Mouse (Mus musculus) myocyte (in vitro differentiated cells): ENCODE data around the gene Atp8b4. TPM values are rescaled to one million over a fixed set of nuclear protein-coding genes. Genes with fewer than 3 reads are reported as not detected.
A peak's percentile ranks its signal among the peaks of the same experiment; 100 is the strongest.

Experiments
- H3K27me3 ChIP-seq: one replicate; pipeline ENCODE4 v1.6.1; 2011; ENCODE audit not compliant: control insufficient read depth, insufficient read depth, insufficient read length
- H3K36me3 ChIP-seq: one replicate; pipeline ENCODE4 v1.6.1; 2011; ENCODE audit not compliant: control insufficient read depth, insufficient read depth
- H3K4me2 ChIP-seq: one replicate; pipeline ENCODE4 v1.6.1; 2011; ENCODE audit warnings: low read depth, control low read depth
- H3K4me3 ChIP-seq: one replicate; pipeline ENCODE4 v1.5.1; 2011; ENCODE audit warnings: mild to moderate bottlenecking, control low read depth, moderate library complexity
- H3K79me2 ChIP-seq: one replicate; pipeline ENCODE4 v1.6.1; 2011; ENCODE audit not compliant: control insufficient read depth, insufficient read depth
- H3ac ChIP-seq: one replicate; pipeline ENCODE4 v1.6.1; 2011; ENCODE audit not compliant: control insufficient read depth, insufficient read length
- CEBPB ChIP-seq: IDR thresholded peaks from 2 replicates; pipeline ENCODE4 v1.6.1; 2011; ENCODE audit warnings: mild to moderate bottlenecking, moderate library complexity; ENCODE audit not compliant: poor library complexity, insufficient read depth, severe bottlenecking
- E2F4 ChIP-seq: IDR thresholded peaks from one replicate; pipeline ENCODE4 v1.6.1; 2011; ENCODE audit warnings: mild to moderate bottlenecking, control low read depth, moderate library complexity; ENCODE audit not compliant: insufficient read depth
- MAX ChIP-seq: IDR thresholded peaks from one replicate; pipeline ENCODE4 v1.6.1; 2011; ENCODE audit warnings: low read depth, mild to moderate bottlenecking, control low read depth
- MYOD1 ChIP-seq, 3 experiments: IDR thresholded peaks; one replicate each; pipeline ENCODE4 v1.6.1; 2011; ENCODE audit warnings: control low read depth in 2 of 3, low read depth in 2 of 3, mild to moderate bottlenecking in 2 of 3, moderate library complexity in 1 of 3; ENCODE audit not compliant: insufficient read length in 2 of 3, control insufficient read depth in 1 of 3
- MYOG ChIP-seq, 3 experiments: IDR thresholded peaks; one replicate each; pipeline ENCODE4 v1.6.1; 2011; ENCODE audit warnings: control low read depth in 2 of 3, low read depth in 2 of 3, mild to moderate bottlenecking in 2 of 3; ENCODE audit not compliant: insufficient read length in 2 of 3, control insufficient read depth in 1 of 3, insufficient read depth in 1 of 3
- POLR2A ChIP-seq: IDR thresholded peaks from one replicate; pipeline ENCODE4 v1.6.1; 2011; ENCODE audit warnings: low read depth, mild to moderate bottlenecking, control low read depth, moderate library complexity; ENCODE audit not compliant: insufficient read length
- POLR2AphosphoS2 ChIP-seq: IDR thresholded peaks from one replicate; pipeline ENCODE4 v1.6.1; 2011; ENCODE audit warnings: low read depth, control low read depth; ENCODE audit not compliant: insufficient read length
- REST ChIP-seq: IDR thresholded peaks from one replicate; pipeline ENCODE4 v1.6.1; 2011; ENCODE audit warnings: mild to moderate bottlenecking, control low read depth, moderate library complexity; ENCODE audit not compliant: insufficient read depth, insufficient read length
- SRF ChIP-seq: IDR thresholded peaks from one replicate; pipeline ENCODE4 v1.6.1; 2011; ENCODE audit warnings: low read depth; ENCODE audit not compliant: control insufficient read depth, insufficient read length
- TCF12 ChIP-seq: IDR thresholded peaks from one replicate; pipeline ENCODE4 v1.6.1; 2011; ENCODE audit warnings: mild to moderate bottlenecking, control low read depth; ENCODE audit not compliant: poor library complexity, insufficient read depth, severe bottlenecking
- TCF3 ChIP-seq: IDR thresholded peaks from one replicate; pipeline ENCODE4 v1.6.1; 2011; ENCODE audit warnings: low read depth, control low read depth; ENCODE audit not compliant: insufficient read length
- USF1 ChIP-seq: IDR thresholded peaks from one replicate; pipeline ENCODE4 v1.6.1; 2011; ENCODE audit warnings: low read depth, mild to moderate bottlenecking, control low read depth, moderate library complexity
- polyA plus RNA-seq: library from polyadenylated mRNA; unstranded; fragments of >200 nt; fragmentation: generic; extraction: Trizol; gene quantifications from one replicate; pipeline ENCODE4 v1.2.1, GENCODE M21; 2012; ENCODE audit warnings: missing spikeins

Atp8b4 gene
- polyA plus RNA-seq, 1 experiment = 0.01 TPM

DNA sequence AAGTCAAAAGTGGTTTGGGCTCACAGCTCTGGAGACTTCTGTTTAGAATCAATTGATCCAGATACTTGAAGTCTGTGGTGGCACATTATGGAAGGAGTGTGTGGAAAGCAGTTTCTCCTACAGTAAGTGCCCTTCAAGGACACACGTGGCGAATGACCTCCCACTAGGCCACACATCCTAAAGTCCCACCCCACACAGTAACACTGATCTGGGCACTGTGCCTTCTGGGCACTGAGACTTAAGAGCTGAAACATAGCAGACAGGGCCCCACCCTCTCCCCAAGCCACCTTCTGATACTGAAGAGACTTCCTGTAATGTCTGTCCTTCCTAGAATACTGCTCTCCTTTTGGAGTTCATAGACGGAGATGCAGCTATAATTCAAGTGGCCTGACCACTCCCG lies 84.5 kb downstream of the Atp8b4 start:
- Histone ChIP-seq H3K4me3 (no peak overlapping the region), H3K27me3 (no peaks in the 10 kb centered on the region), H3K79me2 (no peaks in the 10 kb centered on the region), H3ac (no peak overlapping the region), H3K4me2 (no peak overlapping the region), H3K36me3 (no peaks in the 10 kb centered on the region)
- TF ChIP-seq E2F4 (no peak), TCF12 (no peak), CEBPB (no peak), TCF3 (no peak), MAX (no peak), SRF (no peak), REST (no peak), POLR2AphosphoS2 (no peak), MYOG (IDR thresholded peaks at IDR 0.05; ENCODE audit: control insufficient read depth in 1 of 3, insufficient read depth in 1 of 3, insufficient read length in 2 of 3, low read depth in 2 of 3) (no peak), POLR2A (no peak), MYOD1 (IDR thresholded peaks at IDR 0.05; ENCODE audit: control insufficient read depth in 1 of 3, insufficient read length in 2 of 3, low read depth in 2 of 3) (no peak), USF1 (no peak)

- TF ChIP-seq USF1 (no peak), MYOG (IDR thresholded peaks at IDR 0.05; ENCODE audit: control insufficient read depth in 1 of 3, insufficient read depth in 1 of 3, insufficient read length in 2 of 3, low read depth in 2 of 3) (no peak), TCF3 (no peak), TCF12 (no peak), CEBPB (no peak), POLR2A (no peak), SRF (no peak), MYOD1 (IDR thresholded peaks at IDR 0.05; ENCODE audit: control insufficient read depth in 1 of 3, insufficient read length in 2 of 3, low read depth in 2 of 3) (no peak), MAX (no peak), E2F4 (no peak), REST (no peak), POLR2AphosphoS2 (no peak)
- Histone ChIP-seq H3ac (no peak overlapping the region), H3K36me3 (no peaks in the 10 kb centered on the region), H3K79me2 (no peaks in the 10 kb centered on the region), H3K4me2 (no peak overlapping the region), H3K4me3 (no peak overlapping the region), H3K27me3 (no peaks in the 10 kb centered on the region)
Measured at GRCm38 (mm10) chr2:126412759-126413158, 87.7 kb downstream of the Atp8b4 start.

DNA sequence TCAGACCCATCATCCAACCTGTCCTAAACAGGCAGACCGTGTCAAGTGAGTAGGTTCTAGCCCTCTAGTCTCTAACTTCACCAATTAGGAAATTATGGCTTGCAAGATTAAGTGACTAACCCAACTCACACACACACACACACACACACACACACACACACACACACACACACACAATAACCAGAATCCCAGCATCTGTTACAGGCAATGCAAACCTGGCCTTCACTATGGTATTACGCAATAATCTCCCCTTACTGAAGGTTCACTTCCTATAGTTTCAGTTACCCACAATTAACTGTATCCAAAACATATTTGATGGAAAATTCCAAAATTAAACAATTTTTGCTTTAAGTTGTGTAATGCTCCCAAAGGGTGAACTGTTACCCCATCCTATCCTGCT lies 101.0 kb downstream of the Atp8b4 start:
- TF ChIP-seq CEBPB = peak; percentile 72; the same call in 1 of the 2 replicates
- TF ChIP-seq MYOG (IDR thresholded peaks at IDR 0.05; ENCODE audit: control insufficient read depth in 1 of 3, insufficient read depth in 1 of 3, insufficient read length in 2 of 3, low read depth in 2 of 3) = no peak
- Histone ChIP-seq H3K27me3 (no peaks in the 10 kb centered on the region), H3K36me3 (no peaks in the 10 kb centered on the region), H3K4me2 (no peak overlapping the region), H3K4me3 (no peak overlapping the region), H3K79me2 (no peaks in the 10 kb centered on the region), H3ac (no peak overlapping the region)

DNA sequence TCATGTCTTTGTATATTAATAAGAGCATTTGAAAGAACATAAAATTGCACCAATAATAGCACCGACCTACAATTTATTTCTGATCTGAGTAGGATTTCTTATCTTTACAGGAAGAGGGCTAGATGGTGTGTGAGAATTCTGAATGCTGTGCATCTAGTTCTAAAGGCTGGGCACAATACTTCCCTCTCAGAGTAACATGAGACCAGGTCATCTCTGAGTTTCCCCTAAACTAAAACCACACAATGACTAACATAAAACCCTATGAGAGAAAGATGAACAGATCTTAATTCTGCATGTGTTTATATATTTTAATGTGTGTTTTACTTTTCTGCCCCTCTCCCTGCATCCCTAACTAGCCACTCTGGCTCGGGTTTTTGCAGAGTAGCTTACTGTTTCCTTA lies 101.5 kb downstream of the Atp8b4 start:
- Histone ChIP-seq H3K27me3 (no peaks in the 10 kb centered on the region), H3ac (no peak overlapping the region), H3K79me2 (no peaks in the 10 kb centered on the region), H3K36me3 (no peaks in the 10 kb centered on the region), H3K4me3 (no peak overlapping the region), H3K4me2 (no peak overlapping the region)
- TF ChIP-seq TCF3 (no peak), MAX (no peak), CEBPB (no peak), MYOD1 (IDR thresholded peaks at IDR 0.05; ENCODE audit: control insufficient read depth in 1 of 3, insufficient read length in 2 of 3, low read depth in 2 of 3) (no peak), SRF (no peak), MYOG (IDR thresholded peaks at IDR 0.05; ENCODE audit: control insufficient read depth in 1 of 3, insufficient read depth in 1 of 3, insufficient read length in 2 of 3, low read depth in 2 of 3) (no peak)

GRCm38 (mm10) chr2:126398216-126398615 lies 102.3 kb downstream of the Atp8b4 start:
- no peak overlapping the region for H3ac ChIP-seq
- TF ChIP-seq E2F4 (no peak), CEBPB (peak; percentile 37; the same call in 1 of the 2 replicates), TCF3 (no peak), MYOG (IDR thresholded peaks at IDR 0.05; ENCODE audit: control insufficient read depth in 1 of 3, insufficient read depth in 1 of 3, insufficient read length in 2 of 3, low read depth in 2 of 3) (no peak), TCF12 (no peak), REST (no peak)
- no peaks in the 10 kb centered on the region for H3K79me2 ChIP-seq
- no peaks in the 10 kb centered on the region for H3K36me3 ChIP-seq
- peak overlapping the region; percentile 10 for H3K4me2 ChIP-seq
- H3K4me3 ChIP-seq = no peak overlapping the region
- H3K27me3 ChIP-seq = no peaks in the 10 kb centered on the region
